Mouse (Mus musculus): ENCODE results near the gene Tpd52l2. TPM values are rescaled to one million over a fixed set of nuclear protein-coding genes. Genes with fewer than 3 reads are reported as not detected.
A peak's percentile ranks its signal among the peaks of the same experiment; 100 is the strongest.

Tpd52l2 gene
- polyA plus RNA-seq, 1 experiment from 2014 or later: 112 TPM

DNA sequence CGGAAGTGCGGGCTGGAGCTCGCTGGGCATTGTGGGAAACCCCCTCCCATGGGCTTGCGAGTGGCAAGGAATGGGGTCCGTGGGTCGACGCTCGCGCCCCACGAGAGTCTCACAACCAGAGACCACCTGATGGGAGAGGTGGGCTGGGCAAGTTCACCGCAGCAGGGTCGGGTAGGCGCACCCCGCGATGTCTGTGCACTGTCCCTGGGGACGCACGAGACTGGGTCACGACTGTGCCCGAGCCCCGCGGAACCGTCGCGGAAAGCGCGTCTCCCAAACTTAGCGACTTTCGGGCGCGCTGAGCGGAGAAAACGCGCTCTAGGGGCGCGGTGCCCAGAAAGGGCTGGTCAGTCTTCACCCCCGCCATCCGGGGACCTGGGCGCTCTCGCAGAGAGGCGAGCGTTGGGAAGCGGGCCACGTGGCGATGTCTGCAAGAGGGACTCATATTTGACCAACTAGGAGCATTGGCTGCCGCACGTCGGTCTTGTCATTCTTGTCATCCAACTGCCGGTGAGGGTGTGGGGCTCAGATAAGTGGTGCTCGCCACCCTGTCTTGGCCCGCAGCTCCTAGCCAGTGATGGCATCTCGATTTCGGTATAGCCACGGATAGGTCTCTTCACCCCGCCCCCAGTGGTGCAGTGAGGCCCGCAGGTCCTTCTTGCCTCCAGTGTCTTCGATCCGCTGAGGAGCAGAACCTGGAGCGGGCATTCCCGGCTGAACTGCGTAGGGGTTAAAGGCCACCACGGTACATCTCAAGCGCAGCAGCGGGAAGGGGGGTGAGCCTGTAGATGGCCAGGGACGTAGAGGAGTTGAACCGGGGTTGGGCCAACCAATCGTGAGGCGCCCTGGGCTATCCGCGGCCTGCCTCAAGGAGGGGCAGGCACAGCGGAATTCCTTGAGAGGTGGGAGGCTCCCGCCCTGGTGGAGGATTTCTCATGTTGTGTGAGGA lies 37.0 kb upstream of the Tpd52l2 start:
- Histone ChIP-seq H3K9ac (replicated peaks; ENCODE audit: low read length) (peak overlapping the region; percentile 93), H3K36me3 (ENCODE audit: control insufficient read depth, insufficient read depth, low read length) (no peaks in the 10 kb centered on the region), H3K4me2 (ENCODE audit: low read length) (peak overlapping the region; percentile 91), H3K9me3 (ENCODE audit: control insufficient read depth, low read length) (no peaks in the 10 kb centered on the region), H3K4me1 (ENCODE audit: control insufficient read depth, insufficient read depth, low read length) (peaks cover 10% of the 10 kb centered on the region; the same call in 1 of the 2 replicates), H3K27me3 (ENCODE audit: control insufficient read depth, insufficient read depth, low read length) (peaks cover 7% of the 10 kb centered on the region; the same call in 1 of the 2 replicates), H3K27ac (replicated peaks; ENCODE audit: low read depth, low read length) (no peak overlapping the region; the same call in 1 of the 2 replicates), H3K4me3 (replicated peaks; ENCODE audit: low read depth, low read length) (peak overlapping the region; percentile 98)
- DNase-seq (peak; percentile 34), ATAC-seq (ENCODE audit: low FRiP score, low TSS enrichment) (peak; percentile 62; the same call in 1 of the 2 replicates)
- under 1% methylated on average over 71 of the region's 71 CpGs for WGBS

GRCm38 (mm10) chr2:181461536-181462100 lies 35.3 kb upstream of the Tpd52l2 start:
- H3K27me3 ChIP-seq (ENCODE audit: control insufficient read depth, insufficient read depth, low read length): peaks cover 7% of the 10 kb centered on the region; the same call in 1 of the 2 replicates
- no peaks in the 10 kb centered on the region for H3K36me3 ChIP-seq (ENCODE audit: control insufficient read depth, insufficient read depth, low read length)
- 88% methylated on average over 1 of the region's 1 CpGs for WGBS

GRCm38 (mm10) chr2:181462604-181463003 lies 34.3 kb upstream of the Tpd52l2 start:
- no peak for ATAC-seq (ENCODE audit: low FRiP score, low TSS enrichment)
- no peaks in the 10 kb centered on the region for H3K9me3 ChIP-seq (ENCODE audit: control insufficient read depth, low read length)
- H3K4me3 ChIP-seq (replicated peaks; ENCODE audit: low read depth, low read length): no peak overlapping the region
- peaks cover 7% of the 10 kb centered on the region; the same call in 1 of the 2 replicates for H3K27me3 ChIP-seq (ENCODE audit: control insufficient read depth, insufficient read depth, low read length)
- no peak overlapping the region for H3K27ac ChIP-seq (replicated peaks; ENCODE audit: low read depth, low read length)
- H3K4me2 ChIP-seq (ENCODE audit: low read length): no peak overlapping the region
- 71% methylated on average over 1 of the region's 1 CpGs for WGBS
- DNase-seq: no peak
- no peaks in the 10 kb centered on the region for H3K36me3 ChIP-seq (ENCODE audit: control insufficient read depth, insufficient read depth, low read length)
- H3K4me1 ChIP-seq (ENCODE audit: control insufficient read depth, insufficient read depth, low read length): peaks cover 7% of the 10 kb centered on the region; the same call in 1 of the 2 replicates
- H3K9ac ChIP-seq (replicated peaks; ENCODE audit: low read length): no peak overlapping the region

More at GRCm38 (mm10) chr2:181461536-181462100, 35.3 kb upstream of the Tpd52l2 start:
- no peak overlapping the region for H3K4me3 ChIP-seq (replicated peaks; ENCODE audit: low read depth, low read length)
- no peak overlapping the region for H3K9ac ChIP-seq (replicated peaks; ENCODE audit: low read length)
- ATAC-seq (ENCODE audit: low FRiP score, low TSS enrichment) (no peak), DNase-seq (no peak)
- no peak overlapping the region for H3K4me2 ChIP-seq (ENCODE audit: low read length)
- H3K9me3 ChIP-seq (ENCODE audit: control insufficient read depth, low read length): no peaks in the 10 kb centered on the region
- peaks cover 10% of the 10 kb centered on the region; the same call in 1 of the 2 replicates for H3K4me1 ChIP-seq (ENCODE audit: control insufficient read depth, insufficient read depth, low read length)
- H3K27ac ChIP-seq (replicated peaks; ENCODE audit: low read depth, low read length): no peak overlapping the region

DNA sequence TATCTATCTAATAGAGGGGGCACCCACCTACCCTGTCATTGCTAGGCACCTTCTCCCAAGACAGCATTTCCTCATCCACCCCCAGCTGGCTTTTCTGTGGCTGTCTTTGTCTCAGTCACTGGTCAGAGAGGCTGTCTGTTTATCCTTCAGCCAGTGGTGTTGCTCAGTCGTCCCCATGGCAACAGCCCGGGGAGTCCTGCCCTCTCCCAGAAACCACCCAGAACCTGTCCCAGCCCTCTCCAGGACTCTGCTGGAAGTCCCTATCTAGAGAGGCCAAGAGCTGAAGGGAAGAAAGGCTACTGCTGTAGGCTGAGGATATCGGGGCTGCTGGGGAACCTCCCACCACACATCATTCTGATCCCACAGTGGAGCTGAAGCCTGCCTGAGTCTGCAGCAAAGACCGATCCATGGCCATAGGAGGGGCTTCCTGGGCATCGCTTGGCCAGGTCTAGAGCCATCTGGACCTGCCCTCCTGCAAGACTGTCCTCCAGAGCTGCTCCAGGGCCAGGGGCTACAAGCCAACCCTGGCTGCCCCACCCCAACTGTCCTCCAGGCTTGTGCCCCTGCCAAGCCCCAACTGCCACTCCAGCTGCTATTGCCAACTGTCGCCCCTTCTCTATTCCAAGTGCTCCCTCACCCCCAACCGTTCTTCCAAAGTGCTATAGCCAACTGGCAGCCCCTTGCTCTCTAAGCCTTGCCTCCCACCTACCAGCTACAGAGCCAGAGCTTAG lies 33.8 kb upstream of the Tpd52l2 start:
- H3K4me3 ChIP-seq (replicated peaks; ENCODE audit: low read depth, low read length): no peak overlapping the region
- 0 out of 2 replicates have a peak, but pooled peaks cover 2% of the 10 kb centered on the region for H3K4me1 ChIP-seq (ENCODE audit: control insufficient read depth, insufficient read depth, low read length)
- ATAC-seq (ENCODE audit: low FRiP score, low TSS enrichment) (no peak), DNase-seq (peak; percentile 47)
- no peaks in the 10 kb centered on the region for H3K36me3 ChIP-seq (ENCODE audit: control insufficient read depth, insufficient read depth, low read length)
- peaks cover 7% of the 10 kb centered on the region; the same call in 1 of the 2 replicates for H3K27me3 ChIP-seq (ENCODE audit: control insufficient read depth, insufficient read depth, low read length)
- no peak overlapping the region for H3K9ac ChIP-seq (replicated peaks; ENCODE audit: low read length)
- H3K9me3 ChIP-seq (ENCODE audit: control insufficient read depth, low read length): no peaks in the 10 kb centered on the region
- H3K27ac ChIP-seq (replicated peaks; ENCODE audit: low read depth, low read length): no peak overlapping the region
- no peak overlapping the region for H3K4me2 ChIP-seq (ENCODE audit: low read length)
- WGBS: 47% methylated on average over 7 of the region's 7 CpGs

DNA sequence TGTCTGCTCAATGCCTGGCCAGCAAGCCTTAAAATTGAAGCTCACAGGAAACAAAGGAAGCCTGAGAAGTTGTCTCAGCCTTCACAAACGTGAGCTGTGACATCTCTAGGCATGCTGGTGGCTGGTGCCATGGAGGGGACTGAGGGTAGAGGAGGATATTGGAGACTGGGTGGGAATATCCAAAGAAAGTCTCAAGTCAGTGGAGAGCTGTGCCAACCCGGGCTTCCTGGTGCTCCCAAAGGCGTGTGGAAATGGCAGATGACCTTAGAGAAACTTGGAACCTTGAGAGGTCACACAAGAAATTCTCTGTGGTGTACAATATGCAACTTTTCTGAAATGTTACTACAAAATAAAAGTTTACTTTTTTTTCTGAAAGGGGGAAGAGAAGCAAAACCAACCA lies 31.5 kb upstream of the Tpd52l2 start:
- Histone ChIP-seq H3K27me3 (ENCODE audit: control insufficient read depth, insufficient read depth, low read length) (peaks cover 4% of the 10 kb centered on the region; the same call in 1 of the 2 replicates), H3K27ac (replicated peaks; ENCODE audit: low read depth, low read length) (no peak overlapping the region), H3K4me2 (ENCODE audit: low read length) (no peak overlapping the region), H3K4me3 (replicated peaks; ENCODE audit: low read depth, low read length) (no peak overlapping the region), H3K9me3 (ENCODE audit: control insufficient read depth, low read length) (no peaks in the 10 kb centered on the region), H3K36me3 (ENCODE audit: control insufficient read depth, insufficient read depth, low read length) (no peaks in the 10 kb centered on the region), H3K9ac (replicated peaks; ENCODE audit: low read length) (no peak overlapping the region), H3K4me1 (ENCODE audit: control insufficient read depth, insufficient read depth, low read length) (no peaks in the 10 kb centered on the region)
- no peak for ATAC-seq (ENCODE audit: low FRiP score, low TSS enrichment)
- WGBS: 52% methylated on average over 3 of the region's 3 CpGs
- no peak for DNase-seq

GRCm38 (mm10) chr2:181470285-181470684 lies 26.7 kb upstream of the Tpd52l2 start:
- H3K9ac ChIP-seq (replicated peaks; ENCODE audit: low read length): no peak overlapping the region
- H3K4me1 ChIP-seq (ENCODE audit: control insufficient read depth, insufficient read depth, low read length): no peaks in the 10 kb centered on the region
- H3K27ac ChIP-seq (replicated peaks; ENCODE audit: low read depth, low read length): no peak overlapping the region
- no peaks in the 10 kb centered on the region for H3K27me3 ChIP-seq (ENCODE audit: control insufficient read depth, insufficient read depth, low read length)
- H3K36me3 ChIP-seq (ENCODE audit: control insufficient read depth, insufficient read depth, low read length): no peaks in the 10 kb centered on the region
- H3K9me3 ChIP-seq (ENCODE audit: control insufficient read depth, low read length): no peaks in the 10 kb centered on the region
- no peak for ATAC-seq (ENCODE audit: low FRiP score, low TSS enrichment)
- DNase-seq: no peak
- no peak overlapping the region for H3K4me2 ChIP-seq (ENCODE audit: low read length)
- no peak overlapping the region for H3K4me3 ChIP-seq (replicated peaks; ENCODE audit: low read depth, low read length)
- 70% methylated on average over 2 of the region's 2 CpGs for WGBS

GRCm38 (mm10) chr2:181471246-181471645 lies 25.7 kb upstream of the Tpd52l2 start:
- ATAC-seq (ENCODE audit: low FRiP score, low TSS enrichment): no peak
- H3K9ac ChIP-seq (replicated peaks; ENCODE audit: low read length): no peak overlapping the region
- no peaks in the 10 kb centered on the region for H3K36me3 ChIP-seq (ENCODE audit: control insufficient read depth, insufficient read depth, low read length)
- no peak for DNase-seq
- no peak overlapping the region for H3K4me3 ChIP-seq (replicated peaks; ENCODE audit: low read depth, low read length)
- H3K27me3 ChIP-seq (ENCODE audit: control insufficient read depth, insufficient read depth, low read length): no peaks in the 10 kb centered on the region
- no peaks in the 10 kb centered on the region for H3K4me1 ChIP-seq (ENCODE audit: control insufficient read depth, insufficient read depth, low read length)
- H3K9me3 ChIP-seq (ENCODE audit: control insufficient read depth, low read length): no peaks in the 10 kb centered on the region
- H3K27ac ChIP-seq (replicated peaks; ENCODE audit: low read depth, low read length): no peak overlapping the region
- no peak overlapping the region for H3K4me2 ChIP-seq (ENCODE audit: low read length)
- 60% methylated on average over 5 of the region's 5 CpGs for WGBS

- Histone ChIP-seq H3K4me1 (ENCODE audit: control insufficient read depth, insufficient read depth, low read length) (no peaks in the 10 kb centered on the region), H3K9ac (replicated peaks; ENCODE audit: low read length) (no peak overlapping the region), H3K27me3 (ENCODE audit: control insufficient read depth, insufficient read depth, low read length) (no peaks in the 10 kb centered on the region), H3K4me2 (ENCODE audit: low read length) (no peak overlapping the region), H3K36me3 (ENCODE audit: control insufficient read depth, insufficient read depth, low read length) (no peaks in the 10 kb centered on the region), H3K4me3 (replicated peaks; ENCODE audit: low read depth, low read length) (no peak overlapping the region), H3K27ac (replicated peaks; ENCODE audit: low read depth, low read length) (no peak overlapping the region), H3K9me3 (ENCODE audit: control insufficient read depth, low read length) (no peaks in the 10 kb centered on the region)
- DNase-seq: no peak
- WGBS: 82% methylated on average over 1 of the region's 1 CpGs
- ATAC-seq (ENCODE audit: low FRiP score, low TSS enrichment): no peak
These were observed 24.6 kb upstream of the Tpd52l2 start for GRCm38 (mm10) chr2:181472256-181472827.

Data from midbrain, embryonic 14.5 days (tissue).